Comparison of ENCODE assay signal across 23 mouse cellular contexts in genomic region chr6:143412721-143413120, GRCm38 (mm10).
"Had no signal": no experiment of that assay in that cellular context is flagged by ENCODE, and none has a peak within 500 bp of the region (broad histone marks: within the 10 kb centered on the region; RNA-seq: fewer than 3 reads in every experiment).

No protein-coding gene starts in this region.

- H3K9me3 ChIP-seq: forebrain, embryonic 15.5 days; hindbrain, embryonic 13.5 days; hindbrain, embryonic 15.5 days; kidney, embryonic 15.5 days; limb, embryonic 13.5 days; limb, embryonic 15.5 days had no signal

- H3K4me1 ChIP-seq: forebrain, embryonic 15.5 days; heart, embryonic 12.5 days; hindbrain, embryonic 13.5 days; hindbrain, embryonic 15.5 days; kidney, embryonic 15.5 days; limb, embryonic 13.5 days; limb, embryonic 15.5 days had no signal

- H3K9ac ChIP-seq: forebrain, embryonic 15.5 days; forebrain, postnatal 0 days; heart, embryonic 12.5 days; hindbrain, embryonic 13.5 days; hindbrain, embryonic 15.5 days; kidney, embryonic 15.5 days; limb, embryonic 13.5 days; limb, embryonic 15.5 days had no signal

- ATAC-seq: forebrain, embryonic 15.5 days; forebrain, postnatal 0 days; hindbrain, postnatal 0 days; intestine, embryonic 16.5 days had no signal

- H3K4me2 ChIP-seq: forebrain, embryonic 15.5 days; heart, embryonic 12.5 days; hindbrain, embryonic 13.5 days; hindbrain, embryonic 15.5 days; kidney, embryonic 15.5 days; limb, embryonic 13.5 days; limb, embryonic 15.5 days had no signal

- H3K4me3 ChIP-seq: forebrain, embryonic 15.5 days; heart, embryonic 12.5 days; hindbrain, embryonic 13.5 days; hindbrain, embryonic 15.5 days; kidney, embryonic 15.5 days; limb, embryonic 13.5 days; limb, embryonic 15.5 days had no signal

- DNase-seq: forebrain, postnatal 0 days; gastrocnemius, postnatal 14 days; gastrocnemius, postnatal 36 days; heart, adult 18-20 months; heart, postnatal 10 days; kidney, adult 11 months; kidney, adult 2 months; kidney, adult 9 months; kidney, postnatal 14 days; kidney, postnatal 36 days; layer of hippocampus, adult 9-11 months; layer of hippocampus, postnatal 36 days; left cerebral cortex, postnatal 4 days had no signal

- H3K36me3 ChIP-seq: forebrain, embryonic 15.5 days; heart, embryonic 12.5 days; hindbrain, embryonic 13.5 days; hindbrain, embryonic 15.5 days; kidney, embryonic 15.5 days; limb, embryonic 13.5 days; limb, embryonic 15.5 days had no signal

- H3K27me3 ChIP-seq: forebrain, embryonic 15.5 days; heart, embryonic 12.5 days; hindbrain, embryonic 13.5 days; hindbrain, embryonic 15.5 days; kidney, embryonic 15.5 days; limb, embryonic 13.5 days; limb, embryonic 15.5 days had no signal

- H3K27ac ChIP-seq: forebrain, embryonic 15.5 days; hindbrain, embryonic 13.5 days; hindbrain, embryonic 15.5 days; hindbrain, postnatal 0 days; kidney, embryonic 15.5 days; kidney, postnatal 0 days; limb, embryonic 13.5 days; limb, embryonic 15.5 days had no signal
